Mouse (Mus musculus) neural tube, embryonic 13.5 days (tissue): ENCODE data around the gene Pdcl2. TPM values are rescaled to one million over a fixed set of nuclear protein-coding genes. Genes with fewer than 3 reads are reported as not detected.

Experiments
- ATAC-seq: fragments of 200-750 bp; cut with Nextera tagmentation; 2 replicates; pipeline ENCODE4 v1.8.0; 2017; ENCODE audit warnings: low read depth, mild to moderate bottlenecking, moderate TSS enrichment, moderate library complexity
- H3K27ac ChIP-seq: fragments of 300-500 bp; sonication (generic); replicated peaks from 2 replicates; pipeline ENCODE4 v1.5.1; 2015; ENCODE audit warnings: moderate library complexity, mild to moderate bottlenecking, inconsistent platforms
- H3K27me3 ChIP-seq: fragments of 300-500 bp; sonication (generic); 2 replicates; pipeline ENCODE4 v1.6.1; 2015; ENCODE audit warnings: mild to moderate bottlenecking, inconsistent platforms
- H3K36me3 ChIP-seq: fragments of 300-500 bp; sonication (generic); 2 replicates; pipeline ENCODE4 v1.6.1; 2015; ENCODE audit warnings: mild to moderate bottlenecking, inconsistent platforms
- H3K4me1 ChIP-seq: fragments of 300-500 bp; sonication (generic); replicated peaks from 2 replicates; pipeline ENCODE4 v1.6.1; 2015; ENCODE audit warnings: inconsistent platforms
- H3K4me2 ChIP-seq: fragments of 300-500 bp; sonication (generic); 2 replicates; pipeline ENCODE4 v1.6.1; 2015; ENCODE audit warnings: inconsistent platforms, mild to moderate bottlenecking, moderate library complexity
- H3K4me3 ChIP-seq: fragments of 300-500 bp; sonication (generic); 2 replicates; pipeline ENCODE4 v1.5.1; 2015; ENCODE audit warnings: mild to moderate bottlenecking, inconsistent platforms
- H3K9ac ChIP-seq: fragments of 300-500 bp; sonication (generic); 2 replicates; pipeline ENCODE4 v1.6.1; 2015; ENCODE audit warnings: moderate library complexity, mild to moderate bottlenecking, inconsistent platforms
- H3K9me3 ChIP-seq: fragments of 300-500 bp; sonication (generic); 2 replicates; pipeline ENCODE4 v1.6.1; 2016; ENCODE audit warnings: inconsistent platforms
- WGBS: fragments of 180-500 bp; shearing (Covaris S2); methylation state at CpG from one replicate; pipeline ENCODE4 v1.1.7; 2015; 5-methylcytosine and 5-hydroxymethylcytosine counted together
- polyA plus RNA-seq: library from polyadenylated mRNA; unstranded; fragments of >200 nt; fragmentation: Nextera tagmentation; extraction: Ambion mirVana; gene quantifications from 2 replicates; pipeline ENCODE4 v1.2.1, GENCODE M21; 2015

The Pdcl2 gene
- polyA plus RNA-seq, 1 experiment from 2014 or later = not detected

GRCm38 (mm10) chr5:76289234-76289691 is 41.7 kb downstream of the Pdcl2 start:
- WGBS = 92% methylated on average over 8 of the region's 8 CpGs
- Histone ChIP-seq H3K4me3 (no peak overlapping the region), H3K9ac (no peak overlapping the region), H3K36me3 (no peaks in the 10 kb centered on the region), H3K27me3 (no peaks in the 10 kb centered on the region), H3K9me3 (no peaks in the 10 kb centered on the region), H3K4me2 (no peak overlapping the region), H3K27ac (no peak overlapping the region), H3K4me1 (0 out of 2 replicates have a peak, but pooled peaks cover 4% of the 10 kb centered on the region)
- ATAC-seq = no peak

DNA sequence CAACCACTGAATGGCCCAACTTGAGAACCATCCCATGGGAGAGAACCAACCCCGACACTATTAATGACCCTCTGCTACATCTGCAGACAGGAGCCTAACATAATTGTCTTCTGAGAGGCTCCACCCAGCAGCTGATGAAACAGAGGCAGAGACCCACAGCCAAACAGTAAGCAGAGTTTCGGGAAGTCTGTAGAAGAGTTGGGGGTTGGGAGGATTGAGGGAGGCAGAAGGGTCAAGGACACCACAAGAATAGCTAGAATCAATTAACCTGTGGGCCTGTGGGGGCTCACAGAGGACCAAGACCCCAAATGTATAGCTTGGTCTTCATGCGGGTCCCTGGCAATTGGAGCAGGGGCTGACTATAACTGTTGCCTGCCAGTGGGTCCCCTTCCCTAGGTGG is 42.7 kb downstream of the Pdcl2 start:
- WGBS = 91% methylated on average over 3 of the region's 3 CpGs
- no peaks in the 10 kb centered on the region for H3K36me3 ChIP-seq
- 0 out of 2 replicates have a peak, but pooled peaks cover 4% of the 10 kb centered on the region for H3K4me1 ChIP-seq
- no peak overlapping the region for H3K27ac ChIP-seq
- no peaks in the 10 kb centered on the region for H3K27me3 ChIP-seq
- no peak overlapping the region for H3K4me2 ChIP-seq
- no peaks in the 10 kb centered on the region for H3K9me3 ChIP-seq
- H3K4me3 ChIP-seq = no peak overlapping the region
- ATAC-seq = no peak
- no peak overlapping the region for H3K9ac ChIP-seq

DNA sequence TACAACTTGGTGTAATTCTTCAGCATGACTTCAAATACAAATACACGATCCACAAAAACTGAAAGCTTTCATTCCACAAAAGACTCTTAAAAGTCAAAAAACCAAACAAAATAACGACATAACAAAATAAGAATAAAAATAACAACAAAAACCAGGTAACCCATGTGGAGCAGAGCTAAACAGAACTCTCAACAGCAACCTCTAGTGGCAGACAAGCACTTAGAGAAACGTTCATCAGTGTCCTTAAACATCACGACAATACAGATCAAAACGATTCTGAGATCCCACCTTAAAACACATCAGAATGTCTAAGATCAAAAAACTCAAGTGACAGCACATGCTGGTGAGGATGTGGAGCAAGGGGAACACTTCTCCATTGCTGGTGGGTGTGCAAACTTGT is 43.9 kb downstream of the Pdcl2 start:
- Histone ChIP-seq H3K4me1 (0 out of 2 replicates have a peak, but pooled peaks cover 4% of the 10 kb centered on the region), H3K9me3 (no peaks in the 10 kb centered on the region), H3K27ac (no peak overlapping the region), H3K9ac (no peak overlapping the region), H3K27me3 (no peaks in the 10 kb centered on the region), H3K4me3 (no peak overlapping the region), H3K36me3 (no peaks in the 10 kb centered on the region), H3K4me2 (no peak overlapping the region)
- 76% methylated on average over 5 of the region's 5 CpGs for WGBS
- ATAC-seq = no peak

DNA sequence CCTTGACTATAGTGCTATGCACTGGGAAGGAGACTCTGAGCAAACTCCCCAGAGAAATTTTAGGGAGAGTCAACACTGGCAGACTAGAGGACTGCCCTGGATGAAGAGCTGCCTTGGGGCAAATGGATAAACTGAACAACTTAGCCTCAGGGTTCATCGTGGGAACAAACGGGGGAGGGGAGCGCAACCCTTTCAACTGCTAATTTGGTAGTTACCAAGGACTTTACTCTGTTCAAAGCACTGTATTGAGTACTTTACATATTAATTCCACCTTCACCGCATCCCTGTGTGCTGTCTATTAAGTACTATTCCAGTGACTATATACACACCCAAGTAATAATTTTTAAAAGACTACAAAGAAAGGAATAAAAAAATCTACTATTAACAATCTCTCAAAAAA is 45.3 kb downstream of the Pdcl2 start:
- no peak for ATAC-seq
- H3K36me3 ChIP-seq = no peaks in the 10 kb centered on the region
- H3K27ac ChIP-seq = no peak overlapping the region
- no peak overlapping the region for H3K9ac ChIP-seq
- H3K9me3 ChIP-seq = no peaks in the 10 kb centered on the region
- 0 out of 2 replicates have a peak, but pooled peaks cover 4% of the 10 kb centered on the region for H3K4me1 ChIP-seq
- H3K4me3 ChIP-seq = no peak overlapping the region
- 28% methylated on average over 4 of the region's 4 CpGs for WGBS
- no peak overlapping the region for H3K4me2 ChIP-seq
- no peaks in the 10 kb centered on the region for H3K27me3 ChIP-seq

GRCm38 (mm10) chr5:76283890-76284289 is 47.1 kb downstream of the Pdcl2 start:
- Histone ChIP-seq H3K9ac (no peak overlapping the region), H3K27me3 (no peaks in the 10 kb centered on the region), H3K4me2 (no peak overlapping the region), H3K4me3 (no peak overlapping the region), H3K9me3 (no peaks in the 10 kb centered on the region), H3K4me1 (0 out of 2 replicates have a peak, but pooled peaks cover 4% of the 10 kb centered on the region), H3K36me3 (no peaks in the 10 kb centered on the region), H3K27ac (no peak overlapping the region)
- WGBS = 97% methylated on average over 1 of the region's 1 CpGs
- ATAC-seq = no peak

GRCm38 (mm10) chr5:76274977-76275376 is 56.0 kb downstream of the Pdcl2 start:
- 89% methylated on average over 4 of the region's 4 CpGs for WGBS
- Histone ChIP-seq H3K9ac (no peak overlapping the region), H3K27me3 (no peaks in the 10 kb centered on the region), H3K9me3 (no peaks in the 10 kb centered on the region), H3K4me2 (no peak overlapping the region), H3K4me1 (no peaks in the 10 kb centered on the region), H3K27ac (no peak overlapping the region), H3K36me3 (peaks cover 19% of the 10 kb centered on the region; the same call in 1 of the 2 replicates), H3K4me3 (no peak overlapping the region)
- ATAC-seq = no peak

Other genes starting within 250 kb of the Pdcl2 start
- 17.3 and 17.8 TPM in 2 replicates for gene Srd5a3, start 190.9 kb downstream of the Pdcl2 start, polyA plus RNA-seq
- gene Tmem165, start 147.3 kb downstream of the Pdcl2 start, polyA plus RNA-seq = 58.6 and 62.3 TPM in 2 replicates
- gene Clock, start 26.4 kb downstream of the Pdcl2 start, polyA plus RNA-seq = 13.0 and 13.6 TPM in 2 replicates
- gene Nmu, start 32.6 kb upstream of the Pdcl2 start, polyA plus RNA-seq = 1.5 TPM in 2 replicates
- 11.6 and 15.5 TPM in 2 replicates for gene Gm7271, start 152.9 kb upstream of the Pdcl2 start, polyA plus RNA-seq
- 53.2 and 56.7 TPM in 2 replicates for gene Exoc1, start 198.2 kb upstream of the Pdcl2 start, polyA plus RNA-seq